Mouse (Mus musculus): ENCODE results near the gene Olfr632. TPM values are rescaled to one million over a fixed set of nuclear protein-coding genes. Genes with fewer than 3 reads are reported as not detected.
"Not testable (repeated sequence)": the region's sequence is repeated elsewhere in the genome, so short reads cannot be mapped to it uniquely, and the experiment has no call there.

Gene Olfr632
- polyA plus RNA-seq (2015; fragmentation: Nextera tagmentation; extraction: Ambion mirVana) = not detected in 2 replicates

- no peak for ATAC-seq (replicated peaks)
- no peaks in the 10 kb centered on the region for H3K27me3 ChIP-seq
- H3K4me3 ChIP-seq = no peak within 1 kb of the TSS
- H3K9me3 ChIP-seq = no peaks in the 10 kb centered on the region
- H3K4me2 ChIP-seq (replicated peaks) = no peak within 1 kb of the TSS
- 77% methylated on average over 2 of the region's 2 CpGs for WGBS
- no peaks in the 10 kb centered on the region for H3K36me3 ChIP-seq
- no peaks in the 10 kb centered on the region for H3K4me1 ChIP-seq
- no peak within 1 kb of the TSS for H3K27ac ChIP-seq (replicated peaks)
- H3K9ac ChIP-seq (replicated peaks) = no peak within 1 kb of the TSS
Observed at GRCm38 (mm10) chr7:103934264-103934663, at the start of gene Olfr632. Gene Olfr632 (plus strand): TSS chr7:103934347.

GRCm38 (mm10) chr7:103886152-103886551, 48.0 kb upstream of the Olfr632 start, which contains the start of gene Olfr66:
Gene Olfr66 (minus strand): TSS chr7:103886252.
- ATAC-seq (replicated peaks) = no peak
- no peak within 1 kb of the TSS for H3K27ac ChIP-seq (replicated peaks)
- no peaks in the 10 kb centered on the region for H3K4me1 ChIP-seq
- H3K27me3 ChIP-seq = no peaks in the 10 kb centered on the region
- no peak within 1 kb of the TSS for H3K4me3 ChIP-seq
- no peak within 1 kb of the TSS for H3K4me2 ChIP-seq (replicated peaks)
- no peaks in the 10 kb centered on the region for H3K36me3 ChIP-seq
- no peak within 1 kb of the TSS for H3K9ac ChIP-seq (replicated peaks)
- no peaks in the 10 kb centered on the region for H3K9me3 ChIP-seq

GRCm38 (mm10) chr7:103894385-103894784, 39.8 kb upstream of the Olfr632 start, which contains the start of gene Olfr64:
Gene Olfr64 (minus strand): TSS chr7:103894485.
- H3K9ac ChIP-seq (replicated peaks) = no peak within 1 kb of the TSS
- WGBS = 86% methylated on average over 1 of the region's 1 CpGs
- no peak for ATAC-seq (replicated peaks)
- no peaks in the 10 kb centered on the region for H3K27me3 ChIP-seq
- no peak within 1 kb of the TSS for H3K4me2 ChIP-seq (replicated peaks)
- H3K4me3 ChIP-seq = no peak within 1 kb of the TSS
- no peaks in the 10 kb centered on the region for H3K36me3 ChIP-seq
- H3K4me1 ChIP-seq = no peaks in the 10 kb centered on the region
- H3K27ac ChIP-seq (replicated peaks) = no peak within 1 kb of the TSS
- H3K9me3 ChIP-seq = no peaks in the 10 kb centered on the region

- H3K36me3 ChIP-seq = no peaks in the 10 kb centered on the region
- no peaks in the 10 kb centered on the region for H3K4me1 ChIP-seq
- H3K4me2 ChIP-seq (replicated peaks) = no peak within 1 kb of the TSS
- 90% methylated on average over 2 of the region's 2 CpGs for WGBS
- no peaks in the 10 kb centered on the region for H3K9me3 ChIP-seq
- H3K27ac ChIP-seq (replicated peaks) = no peak within 1 kb of the TSS
- no peak within 1 kb of the TSS for H3K4me3 ChIP-seq
- no peak for ATAC-seq (replicated peaks)
- no peaks in the 10 kb centered on the region for H3K27me3 ChIP-seq
- no peak within 1 kb of the TSS for H3K9ac ChIP-seq (replicated peaks)
Observed at GRCm38 (mm10) chr7:103903187-103903586, 31.0 kb upstream of the Olfr632 start, which contains the start of gene Olfr65. Gene Olfr65 (plus strand): TSS chr7:103903487.

GRCm38 (mm10) chr7:103910047-103910446, 24.1 kb upstream of the Olfr632 start:
- Histone ChIP-seq H3K9me3 (no peaks in the 10 kb centered on the region), H3K36me3 (no peaks in the 10 kb centered on the region), H3K27ac (replicated peaks) (no peak overlapping the region), H3K4me1 (no peaks in the 10 kb centered on the region), H3K4me3 (no peak overlapping the region), H3K9ac (replicated peaks) (no peak overlapping the region), H3K4me2 (replicated peaks) (no peak overlapping the region), H3K27me3 (no peaks in the 10 kb centered on the region)
- no peak for ATAC-seq (replicated peaks)
- WGBS = 65% methylated on average over 3 of the region's 3 CpGs

GRCm38 (mm10) chr7:103912969-103913511, 21.1 kb upstream of the Olfr632 start:
- no peaks in the 10 kb centered on the region for H3K4me1 ChIP-seq
- no peak overlapping the region for H3K4me3 ChIP-seq
- WGBS = 47% methylated on average over 8 of the region's 8 CpGs
- no peak overlapping the region for H3K27ac ChIP-seq (replicated peaks)
- H3K4me2 ChIP-seq (replicated peaks) = no peak overlapping the region
- H3K36me3 ChIP-seq = no peaks in the 10 kb centered on the region
- no peaks in the 10 kb centered on the region for H3K9me3 ChIP-seq
- no peak for ATAC-seq (replicated peaks)
- no peak overlapping the region for H3K9ac ChIP-seq (replicated peaks)
- no peaks in the 10 kb centered on the region for H3K27me3 ChIP-seq

GRCm38 (mm10) chr7:103915338-103915737, 18.8 kb upstream of the Olfr632 start:
- H3K4me2 ChIP-seq (replicated peaks) = no peak overlapping the region
- H3K27ac ChIP-seq (replicated peaks) = no peak overlapping the region
- no peak for ATAC-seq (replicated peaks)
- no peak overlapping the region for H3K4me3 ChIP-seq
- no peaks in the 10 kb centered on the region for H3K9me3 ChIP-seq
- no peaks in the 10 kb centered on the region for H3K4me1 ChIP-seq
- H3K9ac ChIP-seq (replicated peaks) = no peak overlapping the region
- no peaks in the 10 kb centered on the region for H3K27me3 ChIP-seq
- no peaks in the 10 kb centered on the region for H3K36me3 ChIP-seq

- no peak for ATAC-seq (replicated peaks)
- Histone ChIP-seq H3K9ac (replicated peaks) (no peak within 1 kb of the TSS), H3K4me2 (replicated peaks) (no peak within 1 kb of the TSS), H3K9me3 (no peaks in the 10 kb centered on the region), H3K27ac (replicated peaks) (no peak within 1 kb of the TSS), H3K4me1 (no peaks in the 10 kb centered on the region), H3K4me3 (no peak within 1 kb of the TSS), H3K36me3 (no peaks in the 10 kb centered on the region), H3K27me3 (no peaks in the 10 kb centered on the region)
Observed at GRCm38 (mm10) chr7:103928525-103928924, 5.6 kb upstream of the Olfr632 start, which contains the start of gene Olfr631. Gene Olfr631 (plus strand): TSS chr7:103928825.

GRCm38 (mm10) chr7:103942730-103943129, 8.6 kb downstream of the Olfr632 start:
- no peak overlapping the region for H3K27ac ChIP-seq (replicated peaks)
- no peaks in the 10 kb centered on the region for H3K4me1 ChIP-seq
- no peak overlapping the region for H3K9ac ChIP-seq (replicated peaks)
- no peak for ATAC-seq (replicated peaks)
- 35% methylated on average over 2 of the region's 2 CpGs for WGBS
- H3K27me3 ChIP-seq = no peaks in the 10 kb centered on the region
- no peak overlapping the region for H3K4me2 ChIP-seq (replicated peaks)
- no peak overlapping the region for H3K4me3 ChIP-seq
- H3K36me3 ChIP-seq = no peaks in the 10 kb centered on the region
- no peaks in the 10 kb centered on the region for H3K9me3 ChIP-seq

- H3K4me3 ChIP-seq = no peak within 1 kb of the TSS
- no peak for ATAC-seq (replicated peaks)
Observed at GRCm38 (mm10) chr7:103944137-103944536, 10.0 kb downstream of the Olfr632 start, which contains the start of gene Olfr633. Gene Olfr633 (plus strand): TSS chr7:103944437.

GRCm38 (mm10) chr7:103966873-103967272, 32.7 kb downstream of the Olfr632 start:
- H3K4me2 ChIP-seq (replicated peaks); H3K27ac ChIP-seq (replicated peaks); H3K4me1 ChIP-seq; H3K27me3 ChIP-seq; H3K9ac ChIP-seq (replicated peaks); ATAC-seq (replicated peaks); H3K36me3 ChIP-seq; H3K9me3 ChIP-seq; H3K4me3 ChIP-seq: not testable (repeated sequence)
- WGBS = 97% methylated on average over 22 of the region's 22 CpGs

More at GRCm38 (mm10) chr7:103944137-103944536, 10.0 kb downstream of the Olfr632 start, which contains the start of gene Olfr633:
- Histone ChIP-seq H3K27me3 (no peaks in the 10 kb centered on the region), H3K4me2 (replicated peaks) (no peak within 1 kb of the TSS), H3K9me3 (no peaks in the 10 kb centered on the region), H3K27ac (replicated peaks) (no peak within 1 kb of the TSS), H3K9ac (replicated peaks) (no peak within 1 kb of the TSS), H3K36me3 (no peaks in the 10 kb centered on the region), H3K4me1 (no peaks in the 10 kb centered on the region)

- 71% methylated on average over 1 of the region's 1 CpGs for WGBS
- ATAC-seq (replicated peaks) = no peak
- no peaks in the 10 kb centered on the region for H3K4me1 ChIP-seq
- H3K9ac ChIP-seq (replicated peaks) = no peak within 1 kb of the TSS
- no peak within 1 kb of the TSS for H3K4me2 ChIP-seq (replicated peaks)
- no peaks in the 10 kb centered on the region for H3K27me3 ChIP-seq
- H3K4me3 ChIP-seq = no peak within 1 kb of the TSS
- H3K36me3 ChIP-seq = no peaks in the 10 kb centered on the region
- no peak within 1 kb of the TSS for H3K27ac ChIP-seq (replicated peaks)
- no peaks in the 10 kb centered on the region for H3K9me3 ChIP-seq
Observed at GRCm38 (mm10) chr7:103970852-103971251, 36.7 kb downstream of the Olfr632 start, which contains the start of gene Olfr635. Gene Olfr635 (plus strand): TSS chr7:103971152.

GRCm38 (mm10) chr7:103971782-103972181, 37.6 kb downstream of the Olfr632 start:
- 59% methylated on average over 1 of the region's 1 CpGs for WGBS
- H3K9ac ChIP-seq (replicated peaks) = no peak overlapping the region
- ATAC-seq (replicated peaks) = no peak
- H3K4me2 ChIP-seq (replicated peaks) = no peak overlapping the region
- H3K36me3 ChIP-seq = no peaks in the 10 kb centered on the region
- H3K4me3 ChIP-seq = no peak overlapping the region
- H3K4me1 ChIP-seq = no peaks in the 10 kb centered on the region
- H3K9me3 ChIP-seq = no peaks in the 10 kb centered on the region
- H3K27ac ChIP-seq (replicated peaks) = no peak overlapping the region
- H3K27me3 ChIP-seq = no peaks in the 10 kb centered on the region

Data from forebrain, embryonic 15.5 days (tissue).